Mouse (Mus musculus): ENCODE data around the gene Ufd1.

- TF ChIP-seq CTCF (IDR thresholded peaks at IDR 0.05; ENCODE audit: low read depth, low read length) (no peak), POLR2A (IDR thresholded peaks at IDR 0.05; ENCODE audit: borderline replicate concordance, low read depth, low read length) (no peak)
Observed at GRCm38 (mm10) chr16:18812385-18812910, 869 bp downstream of the Ufd1 start.

Measured in bone marrow macrophage, adult 2 months (primary cell).